Mouse (Mus musculus): ENCODE measurements around the gene Smurf2. TPM values are rescaled to one million over a fixed set of nuclear protein-coding genes. Genes with fewer than 3 reads are reported as not detected.
"Not testable (repeated sequence)": the region's sequence is repeated elsewhere in the genome, so short reads cannot be mapped to it uniquely, and the experiment has no call there.

Gene Smurf2
- total and polyA plus RNA-seq, 2 experiments from 2014 or later: 7.8 to 33.9 TPM

DNA sequence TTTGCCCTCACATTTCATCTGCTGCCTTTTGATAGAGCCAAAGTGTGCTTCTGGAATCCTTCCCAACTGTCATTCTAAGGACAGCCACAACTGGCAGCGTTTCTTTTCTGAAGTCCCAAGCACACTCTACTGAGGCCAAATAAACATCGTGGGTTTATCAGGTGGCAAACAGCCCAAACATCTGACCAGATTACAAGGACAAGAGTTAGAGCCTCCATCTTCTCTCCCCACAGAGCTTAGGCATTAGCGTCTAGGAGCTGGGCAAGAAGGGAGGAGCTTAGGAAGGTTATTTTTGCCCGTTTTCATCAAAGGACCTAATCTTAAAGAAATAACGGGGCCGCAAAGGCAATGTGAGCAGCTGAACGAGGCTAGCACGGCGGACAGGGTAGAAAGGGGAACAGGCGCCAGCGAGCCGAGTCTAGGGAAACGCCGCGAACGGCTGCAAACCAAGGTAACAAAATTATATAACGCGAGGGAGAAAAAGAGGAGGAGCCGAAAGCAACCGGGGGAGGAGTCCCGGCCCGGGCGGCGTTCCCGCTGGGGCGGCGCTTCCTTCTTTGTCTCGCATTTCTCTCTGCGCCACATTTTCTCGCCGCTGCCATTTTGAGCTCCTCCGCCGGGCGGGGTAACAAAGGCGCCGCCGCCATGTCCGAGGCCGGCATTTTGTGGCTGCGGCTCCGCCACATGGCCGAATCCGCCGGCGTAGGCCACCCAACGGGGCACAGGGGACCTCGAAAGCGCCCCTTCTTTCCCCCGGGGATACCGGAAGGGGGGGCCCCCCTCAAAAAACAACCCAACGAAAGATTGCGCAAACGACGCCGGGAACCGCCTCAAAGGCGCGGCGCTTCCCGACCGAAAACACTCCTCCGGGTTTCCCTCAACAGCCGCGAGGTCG, 133.1 kb downstream of the Smurf2 start:
- peak; percentile 90 for DNase-seq (ENCODE audit: low spot score)
- under 1% methylated on average over 59 of the region's 65 CpGs for WGBS
- Histone ChIP-seq H3K27me3 (ENCODE audit: insufficient read depth, low read length) (no peaks in the 10 kb centered on the region), H3K9ac (replicated peaks; ENCODE audit: low read length, poor library complexity, severe bottlenecking) (peak overlapping the region; percentile 99), H3K4me3 (ENCODE audit: low read depth, low read length) (peak overlapping the region; percentile 67), H3K4me1 (ENCODE audit: insufficient read depth, low read length) (peaks cover 5% of the 10 kb centered on the region; the same call in 1 of the 2 replicates), H3K4me2 (ENCODE audit: low read depth, low read length, poor library complexity, severe bottlenecking) (peak overlapping the region; percentile 65), H3K36me3 (ENCODE audit: insufficient read depth, low read length) (peaks cover 17% of the 10 kb centered on the region), H3K27ac (ENCODE audit: low read depth, low read length) (peak overlapping the region; percentile 98), H3K9me3 (ENCODE audit: low read length) (no peaks in the 10 kb centered on the region)
- TF ChIP-seq CTCF (IDR thresholded peaks at IDR 0.05): 0 out of 2 replicates have a peak, but pooled peaks have one; percentile 10
- peak; percentile 14; the same call in 1 of the 2 replicates for ATAC-seq (ENCODE audit: low FRiP score)

DNA sequence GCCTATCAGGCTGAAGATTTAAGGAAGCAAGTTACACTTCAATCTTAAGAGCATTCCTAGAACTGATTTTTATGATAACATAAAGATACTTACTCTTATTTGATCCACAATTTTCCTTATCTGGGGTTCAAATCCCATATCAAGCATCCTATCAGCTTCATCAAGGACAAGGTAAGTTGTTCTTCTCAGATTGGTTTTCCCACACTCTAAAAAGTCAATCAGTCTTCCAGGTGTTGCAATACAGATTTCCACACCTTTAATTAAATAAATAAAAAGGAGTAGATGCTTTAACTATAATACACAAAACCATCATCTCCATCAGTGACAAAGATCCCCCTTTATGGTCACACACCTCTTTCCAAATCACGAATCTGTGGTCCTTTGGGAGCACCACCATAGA, 135.5 kb downstream of the Smurf2 start:
- Histone ChIP-seq H3K36me3 (ENCODE audit: insufficient read depth, low read length) (peaks cover 20% of the 10 kb centered on the region), H3K4me2 (ENCODE audit: low read depth, low read length, poor library complexity, severe bottlenecking) (0 out of 2 replicates have a peak overlapping the region, but pooled peaks have one; percentile 6), H3K9me3 (ENCODE audit: low read length) (no peaks in the 10 kb centered on the region), H3K4me3 (ENCODE audit: low read depth, low read length) (no peak overlapping the region), H3K27ac (ENCODE audit: low read depth, low read length) (no peak overlapping the region), H3K9ac (replicated peaks; ENCODE audit: low read length, poor library complexity, severe bottlenecking) (no peak overlapping the region), H3K27me3 (ENCODE audit: insufficient read depth, low read length) (no peaks in the 10 kb centered on the region), H3K4me1 (ENCODE audit: insufficient read depth, low read length) (peaks cover 5% of the 10 kb centered on the region; the same call in 1 of the 2 replicates)
- no peak for TF ChIP-seq CTCF (IDR thresholded peaks at IDR 0.05)
- DNase-seq (ENCODE audit: low spot score): no peak
- ATAC-seq (ENCODE audit: low FRiP score): no peak
- 64% methylated on average over 1 of the region's 1 CpGs for WGBS

DNA sequence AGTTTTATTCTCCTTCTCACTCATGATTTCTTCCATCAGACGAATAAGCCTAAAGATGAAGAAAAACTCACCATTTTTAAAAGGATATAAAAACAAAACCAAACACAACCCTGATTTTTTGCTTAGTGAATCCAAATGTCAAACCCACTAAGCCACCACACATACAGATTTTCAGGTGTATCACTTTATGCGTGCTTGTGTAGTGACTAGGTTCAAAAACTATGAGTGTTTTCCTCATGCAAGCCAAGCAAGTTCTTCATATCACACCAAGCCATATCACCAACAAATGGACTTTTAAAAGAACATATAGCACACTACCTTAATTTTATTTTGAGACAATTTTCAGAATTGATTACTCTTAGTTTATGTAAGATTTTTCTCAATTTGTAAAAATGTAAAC, 136.0 kb downstream of the Smurf2 start:
- H3K36me3 ChIP-seq (ENCODE audit: insufficient read depth, low read length): peaks cover 20% of the 10 kb centered on the region

DNA sequence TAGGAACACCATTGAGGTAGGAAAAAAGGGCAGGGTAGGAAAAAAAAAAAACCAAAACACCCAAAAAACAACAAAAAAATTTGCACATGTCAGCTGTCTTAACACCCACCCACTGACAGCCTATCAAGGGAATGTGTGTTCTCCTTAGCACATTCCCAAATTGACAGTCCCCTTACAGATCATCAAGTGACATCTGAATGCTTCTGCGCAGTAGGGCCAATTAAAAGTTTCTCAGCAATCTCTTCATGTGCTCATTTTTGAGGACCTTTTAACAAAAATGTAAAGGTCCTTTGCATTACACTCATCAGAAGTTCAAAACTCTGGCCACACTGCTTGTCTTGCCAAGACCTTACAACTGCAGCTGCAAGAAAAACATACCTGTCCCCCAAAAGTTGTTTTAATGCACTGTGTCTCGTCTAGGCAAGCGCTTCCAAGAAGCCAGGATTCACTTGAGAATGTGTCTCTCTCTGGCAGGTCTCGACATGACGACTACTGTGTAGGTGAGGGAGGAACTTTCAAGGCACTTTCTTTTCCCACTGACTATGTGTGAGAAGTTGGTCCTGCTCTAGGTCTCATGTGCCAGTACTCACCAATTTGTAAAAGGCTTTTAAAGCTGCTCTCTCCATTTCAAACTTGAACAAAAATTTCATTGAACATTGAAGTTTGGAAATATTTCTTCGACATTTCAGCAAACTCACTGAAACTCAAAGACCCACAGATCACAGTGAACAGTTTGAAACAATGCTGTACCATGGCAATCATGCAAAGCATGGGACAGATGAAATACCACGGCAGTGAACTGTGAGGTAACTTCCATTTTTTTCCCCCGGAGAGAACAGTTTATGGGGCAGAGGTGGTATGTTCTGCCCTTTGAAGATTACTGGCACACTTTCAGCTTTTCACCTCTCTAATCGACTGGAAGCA, 137.4 kb downstream of the Smurf2 start:
- peaks cover 5% of the 10 kb centered on the region; the same call in 1 of the 2 replicates for H3K4me1 ChIP-seq (ENCODE audit: insufficient read depth, low read length)
- H3K9ac ChIP-seq (replicated peaks; ENCODE audit: low read length, poor library complexity, severe bottlenecking): no peak overlapping the region
- H3K27ac ChIP-seq (ENCODE audit: low read depth, low read length): no peak overlapping the region
- ATAC-seq (ENCODE audit: low FRiP score): no peak
- 82% methylated on average over 9 of the region's 9 CpGs for WGBS
- H3K4me3 ChIP-seq (ENCODE audit: low read depth, low read length): no peak overlapping the region
- no peaks in the 10 kb centered on the region for H3K9me3 ChIP-seq (ENCODE audit: low read length)
- no peak for DNase-seq (ENCODE audit: low spot score)
- peaks cover 20% of the 10 kb centered on the region for H3K36me3 ChIP-seq (ENCODE audit: insufficient read depth, low read length)
- TF ChIP-seq CTCF (IDR thresholded peaks at IDR 0.05): no peak
- no peak overlapping the region for H3K4me2 ChIP-seq (ENCODE audit: low read depth, low read length, poor library complexity, severe bottlenecking)
- no peaks in the 10 kb centered on the region for H3K27me3 ChIP-seq (ENCODE audit: insufficient read depth, low read length)

More for the DNA sequence above, 136.0 kb downstream of the Smurf2 start:
- DNase-seq (ENCODE audit: low spot score): no peak
- no peaks in the 10 kb centered on the region for H3K9me3 ChIP-seq (ENCODE audit: low read length)
- no peak overlapping the region for H3K9ac ChIP-seq (replicated peaks; ENCODE audit: low read length, poor library complexity, severe bottlenecking)
- no peak overlapping the region for H3K27ac ChIP-seq (ENCODE audit: low read depth, low read length)
- 91% methylated on average over 2 of the region's 2 CpGs for WGBS
- no peak for TF ChIP-seq CTCF (IDR thresholded peaks at IDR 0.05)
- ATAC-seq (ENCODE audit: low FRiP score): no peak
- H3K4me2 ChIP-seq (ENCODE audit: low read depth, low read length, poor library complexity, severe bottlenecking): no peak overlapping the region
- no peaks in the 10 kb centered on the region for H3K27me3 ChIP-seq (ENCODE audit: insufficient read depth, low read length)
- no peak overlapping the region for H3K4me3 ChIP-seq (ENCODE audit: low read depth, low read length)
- peaks cover 5% of the 10 kb centered on the region; the same call in 1 of the 2 replicates for H3K4me1 ChIP-seq (ENCODE audit: insufficient read depth, low read length)

DNA sequence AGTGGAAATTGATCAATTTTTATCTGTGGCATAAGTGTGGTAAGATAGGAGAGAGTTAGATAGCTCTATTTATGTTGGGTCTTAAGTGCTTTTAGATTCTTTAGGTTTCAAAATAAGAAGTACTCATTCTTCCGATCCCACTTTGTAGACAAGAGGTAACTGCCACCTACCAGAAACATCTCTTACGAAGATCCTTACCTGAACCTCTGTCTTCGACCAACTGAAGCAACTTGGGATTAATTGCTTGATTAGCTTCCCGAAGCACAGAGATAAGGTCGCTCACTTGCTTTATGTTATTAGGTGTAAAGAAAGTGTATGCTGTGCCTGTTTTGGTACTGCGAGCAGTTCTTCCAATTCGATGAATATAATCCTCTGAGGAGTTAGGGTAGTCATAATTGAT, 138.2 kb downstream of the Smurf2 start:
- H3K4me3 ChIP-seq (ENCODE audit: low read depth, low read length); DNase-seq (ENCODE audit: low spot score); ATAC-seq (ENCODE audit: low FRiP score); H3K9ac ChIP-seq (replicated peaks; ENCODE audit: low read length, poor library complexity, severe bottlenecking); H3K27me3 ChIP-seq (ENCODE audit: insufficient read depth, low read length); H3K4me1 ChIP-seq (ENCODE audit: insufficient read depth, low read length); H3K9me3 ChIP-seq (ENCODE audit: low read length); H3K4me2 ChIP-seq (ENCODE audit: low read depth, low read length, poor library complexity, severe bottlenecking); H3K27ac ChIP-seq (ENCODE audit: low read depth, low read length): not testable (repeated sequence)
- WGBS: 90% methylated on average over 7 of the region's 7 CpGs
- peaks cover 20% of the 10 kb centered on the region for H3K36me3 ChIP-seq (ENCODE audit: insufficient read depth, low read length)

All from midbrain, postnatal 0 days (tissue).